Mouse (Mus musculus): ENCODE results near the gene Skor1. TPM values are rescaled to one million over a fixed set of nuclear protein-coding genes. Genes with fewer than 3 reads are reported as not detected.

The Skor1 gene
- polyA plus RNA-seq, 2 experiments = 0.01 TPM; not detected in 1

- no peak overlapping the region for H3K4me3 ChIP-seq (ENCODE audit: insufficient read depth in 1 of 2, low read depth in 2 of 2, low read length in 2 of 2)
- H3K27ac ChIP-seq = no peak overlapping the region
- no peaks in the 10 kb centered on the region; a peak in 1 of 4 replicates for H3K4me1 ChIP-seq (replicated peaks; ENCODE audit: control insufficient read depth in 2 of 2, insufficient read depth in 2 of 2, low read length in 1 of 2)
- ATAC-seq (ENCODE audit: insufficient read depth) = no peak
- H3K27me3 ChIP-seq (ENCODE audit: control insufficient read depth, insufficient read depth, low read length) = no peaks in the 10 kb centered on the region
- H3K36me3 ChIP-seq (replicated peaks; ENCODE audit: control insufficient read depth, insufficient read depth, low read depth) = no peaks in the 10 kb centered on the region
- WGBS (ENCODE audit: insufficient replicate concordance) = 74% methylated on average over 11 of the region's 11 CpGs
- H3K9ac ChIP-seq (replicated peaks) = no peak overlapping the region
- no peak for TF ChIP-seq EP300 (IDR thresholded peaks at IDR 0.05; ENCODE audit: low read depth)
- TF ChIP-seq CTCF (IDR thresholded peaks at IDR 0.05; ENCODE audit: low read depth) = no peak
- DNase-seq (ENCODE audit: low read depth in 3 of 3, low spot score in 3 of 3) = no peak
- no peak overlapping the region for H3K4me2 ChIP-seq (ENCODE audit: low read depth)
- H3K9me3 ChIP-seq (ENCODE audit: control insufficient read depth, low read length) = no peaks in the 10 kb centered on the region
Observed at GRCm38 (mm10) chr9:63181337-63182178, 32.8 kb upstream of the Skor1 start.

DNA sequence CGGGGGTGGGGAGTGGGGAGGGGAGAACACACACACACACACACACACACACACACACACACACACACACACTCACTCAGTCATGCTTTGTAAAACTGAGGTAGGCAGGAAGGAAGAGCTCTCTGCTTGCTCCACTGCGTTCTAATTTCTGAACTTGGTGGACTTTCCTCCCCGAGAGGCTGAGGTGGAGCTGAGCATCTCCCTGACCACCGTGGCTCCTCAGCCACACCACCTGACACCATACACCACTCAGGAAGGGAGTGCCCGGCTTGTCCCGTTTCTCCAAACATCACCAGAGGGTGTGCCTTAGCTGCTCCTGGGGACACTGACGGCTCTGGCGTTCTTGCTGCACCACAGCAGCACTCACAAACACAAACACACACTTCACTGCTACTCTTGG is 29.5 kb upstream of the Skor1 start:
- no peak for TF ChIP-seq EP300 (IDR thresholded peaks at IDR 0.05; ENCODE audit: low read depth)
- no peak for TF ChIP-seq CTCF (IDR thresholded peaks at IDR 0.05; ENCODE audit: low read depth)
- DNase-seq (ENCODE audit: low read depth in 3 of 3, low spot score in 3 of 3) = no peak
- Histone ChIP-seq H3K36me3 (replicated peaks; ENCODE audit: control insufficient read depth, insufficient read depth, low read depth) (no peaks in the 10 kb centered on the region), H3K4me3 (ENCODE audit: insufficient read depth in 1 of 2, low read depth in 2 of 2, low read length in 2 of 2) (no peak overlapping the region), H3K4me1 (replicated peaks; ENCODE audit: control insufficient read depth in 2 of 2, insufficient read depth in 2 of 2, low read length in 1 of 2) (no peaks in the 10 kb centered on the region), H3K27me3 (ENCODE audit: control insufficient read depth, insufficient read depth, low read length) (no peaks in the 10 kb centered on the region), H3K27ac (no peak overlapping the region), H3K9me3 (ENCODE audit: control insufficient read depth, low read length) (no peaks in the 10 kb centered on the region), H3K9ac (replicated peaks) (no peak overlapping the region), H3K4me2 (ENCODE audit: low read depth) (no peak overlapping the region)
- 63% methylated on average over 8 of the region's 8 CpGs for WGBS (ENCODE audit: insufficient replicate concordance)
- ATAC-seq (ENCODE audit: insufficient read depth) = no peak

GRCm38 (mm10) chr9:63174001-63174721 is 25.4 kb upstream of the Skor1 start:
- Histone ChIP-seq H3K27ac (no peak overlapping the region), H3K9me3 (ENCODE audit: control insufficient read depth, low read length) (no peaks in the 10 kb centered on the region), H3K36me3 (replicated peaks; ENCODE audit: control insufficient read depth, insufficient read depth, low read depth) (no peaks in the 10 kb centered on the region), H3K4me3 (ENCODE audit: insufficient read depth in 1 of 2, low read depth in 2 of 2, low read length in 2 of 2) (no peak overlapping the region), H3K4me2 (ENCODE audit: low read depth) (no peak overlapping the region), H3K4me1 (replicated peaks; ENCODE audit: control insufficient read depth in 2 of 2, insufficient read depth in 2 of 2, low read length in 1 of 2) (no peaks in the 10 kb centered on the region), H3K27me3 (ENCODE audit: control insufficient read depth, insufficient read depth, low read length) (no peaks in the 10 kb centered on the region), H3K9ac (replicated peaks) (no peak overlapping the region)
- DNase-seq (ENCODE audit: low read depth in 3 of 3, low spot score in 3 of 3) (no peak), ATAC-seq (ENCODE audit: insufficient read depth) (no peak)
- WGBS (ENCODE audit: insufficient replicate concordance) = 71% methylated on average over 8 of the region's 8 CpGs
- TF ChIP-seq CTCF (IDR thresholded peaks at IDR 0.05; ENCODE audit: low read depth) (no peak), EP300 (IDR thresholded peaks at IDR 0.05; ENCODE audit: low read depth) (no peak)

GRCm38 (mm10) chr9:63171951-63172350 is 23.2 kb upstream of the Skor1 start:
- no peak for TF ChIP-seq EP300 (IDR thresholded peaks at IDR 0.05; ENCODE audit: low read depth)
- no peak for TF ChIP-seq CTCF (IDR thresholded peaks at IDR 0.05; ENCODE audit: low read depth)
- DNase-seq (ENCODE audit: low read depth in 3 of 3, low spot score in 3 of 3) (no peak), ATAC-seq (ENCODE audit: insufficient read depth) (no peak)
- Histone ChIP-seq H3K27me3 (ENCODE audit: control insufficient read depth, insufficient read depth, low read length) (no peaks in the 10 kb centered on the region), H3K9ac (replicated peaks) (no peak overlapping the region), H3K27ac (no peak overlapping the region), H3K4me2 (ENCODE audit: low read depth) (no peak overlapping the region), H3K4me1 (replicated peaks; ENCODE audit: control insufficient read depth in 2 of 2, insufficient read depth in 2 of 2, low read length in 1 of 2) (no peaks in the 10 kb centered on the region), H3K4me3 (ENCODE audit: insufficient read depth in 1 of 2, low read depth in 2 of 2, low read length in 2 of 2) (no peak overlapping the region), H3K9me3 (ENCODE audit: control insufficient read depth, low read length) (no peaks in the 10 kb centered on the region), H3K36me3 (replicated peaks; ENCODE audit: control insufficient read depth, insufficient read depth, low read depth) (no peaks in the 10 kb centered on the region)
- 36% methylated on average over 2 of the region's 2 CpGs for WGBS (ENCODE audit: insufficient replicate concordance)

GRCm38 (mm10) chr9:63169127-63169526 is 20.4 kb upstream of the Skor1 start:
- Histone ChIP-seq H3K4me2 (ENCODE audit: low read depth) (no peak overlapping the region), H3K9ac (replicated peaks) (no peak overlapping the region), H3K27ac (no peak overlapping the region), H3K4me3 (ENCODE audit: insufficient read depth in 1 of 2, low read depth in 2 of 2, low read length in 2 of 2) (no peak overlapping the region), H3K36me3 (replicated peaks; ENCODE audit: control insufficient read depth, insufficient read depth, low read depth) (no peaks in the 10 kb centered on the region), H3K27me3 (ENCODE audit: control insufficient read depth, insufficient read depth, low read length) (no peaks in the 10 kb centered on the region), H3K4me1 (replicated peaks; ENCODE audit: control insufficient read depth in 2 of 2, insufficient read depth in 2 of 2, low read length in 1 of 2) (no peaks in the 10 kb centered on the region), H3K9me3 (ENCODE audit: control insufficient read depth, low read length) (no peaks in the 10 kb centered on the region)
- DNase-seq (ENCODE audit: low read depth in 3 of 3, low spot score in 3 of 3) (no peak), ATAC-seq (ENCODE audit: insufficient read depth) (no peak)
- peak; percentile 17; the same call in 1 of the 2 replicates for TF ChIP-seq CTCF (IDR thresholded peaks at IDR 0.05; ENCODE audit: low read depth)
- no peak for TF ChIP-seq EP300 (IDR thresholded peaks at IDR 0.05; ENCODE audit: low read depth)
- WGBS (ENCODE audit: insufficient replicate concordance) = 52% methylated on average over 1 of the region's 1 CpGs

Data from liver, embryonic 14.5 days (tissue).